Mouse (Mus musculus) megakaryocyte, embryonic 14.5 days (primary cell): Measurements from ENCODE around the gene Rraga.

Experiments used
- FLI1 ChIP-seq: IDR thresholded peaks from 2 replicates; pipeline ENCODE4 v1.6.1; 2012; ENCODE audit warnings: low read length, inconsistent platforms, mixed read lengths
- GATA1 ChIP-seq: IDR thresholded peaks from 3 replicates; pipeline ENCODE4 v1.6.1; 2012; ENCODE audit warnings: mixed read lengths, low read length, inconsistent platforms, borderline replicate concordance

DNA sequence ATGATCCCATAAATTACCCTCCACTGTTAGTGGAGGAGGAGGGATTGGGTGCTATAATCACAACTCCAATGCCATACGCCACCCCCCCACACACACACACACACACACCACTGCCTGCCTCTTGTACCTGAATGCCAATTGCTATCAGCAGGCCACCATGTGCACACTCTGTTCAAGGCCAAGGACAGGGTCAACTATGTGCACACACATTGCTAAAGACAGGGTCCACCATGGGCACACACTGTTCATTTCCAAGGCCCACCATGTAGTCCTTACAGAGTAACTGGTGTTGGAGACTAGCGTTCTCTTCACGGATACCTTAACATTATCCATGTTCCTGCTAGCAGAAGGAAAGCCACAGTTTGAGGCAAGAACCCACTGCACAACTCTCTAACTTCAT, 14.4 kb upstream of the Rraga start:
- no peak for TF ChIP-seq GATA1
- TF ChIP-seq FLI1, result no peak
